Mouse (Mus musculus): Measurements from ENCODE around the gene Krt1.

Krt1 gene

DNA sequence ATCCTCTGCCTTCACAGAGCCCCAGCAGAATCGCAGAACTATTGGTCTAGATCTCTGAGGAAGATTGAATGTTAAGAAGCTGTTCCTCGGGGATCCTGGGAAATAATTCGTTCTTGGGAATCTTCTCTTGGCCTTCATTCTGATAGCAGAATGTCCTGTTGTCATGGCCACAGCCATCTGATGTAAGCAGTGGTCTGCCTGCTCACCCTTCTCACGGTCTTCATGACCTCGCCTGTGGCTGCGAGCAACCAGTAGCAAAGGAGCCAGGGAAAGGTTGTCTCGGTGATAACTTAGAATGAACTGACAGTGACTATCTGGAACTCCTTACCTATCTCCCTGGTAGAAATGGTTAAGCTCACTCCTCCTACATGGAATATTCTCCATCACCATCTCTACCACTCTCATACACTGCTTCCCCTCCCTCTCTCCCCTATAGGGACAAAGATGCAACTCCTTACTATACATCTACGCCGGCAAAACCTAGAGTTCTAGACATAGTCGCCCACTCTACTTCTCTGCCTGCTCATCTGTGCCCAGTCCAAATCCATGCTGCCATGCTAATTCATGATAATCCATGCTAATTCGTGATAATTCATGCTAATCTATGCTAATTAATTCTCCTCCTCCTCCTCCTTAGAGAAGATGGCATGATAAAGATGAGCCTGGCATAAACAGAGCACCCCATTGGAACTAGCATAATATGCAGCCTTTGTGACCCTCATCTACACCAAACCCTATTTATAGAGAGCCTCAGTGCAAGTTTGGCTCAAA, 47.4 kb downstream of the Krt1 start:
- DNase-seq = no peak

DNA sequence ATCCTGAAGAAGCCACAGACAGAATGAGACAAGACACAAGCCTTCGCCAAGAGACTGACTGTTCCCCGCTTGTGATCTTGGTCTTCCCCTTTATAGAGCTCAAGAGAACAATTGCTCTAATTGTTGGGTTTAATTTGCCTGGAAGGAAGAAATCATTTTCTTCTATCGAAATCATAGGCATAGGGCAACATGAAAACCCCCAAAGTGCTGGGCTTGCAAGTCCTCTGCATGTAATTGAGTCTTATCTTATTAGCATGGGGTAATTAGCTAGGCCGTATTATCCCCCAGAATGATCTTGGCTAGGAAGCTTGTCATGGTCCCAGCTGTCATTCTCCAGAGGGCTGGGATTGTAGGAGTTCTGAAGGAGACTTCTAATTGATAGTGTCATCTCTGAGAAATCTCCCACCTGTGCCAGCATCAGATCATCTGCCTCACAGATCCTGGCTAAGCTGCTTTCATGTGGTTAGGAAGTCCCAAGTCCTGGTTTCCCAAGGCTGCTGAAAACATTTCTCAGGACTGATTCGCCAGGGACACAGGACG, 48.2 kb downstream of the Krt1 start, which contains the start of gene Krt73:
Krt73 (minus strand) TSS at position 51 of the 540 bp plus-strand sequence.
- no peak for DNase-seq
